Mouse (Mus musculus): ENCODE measurements around the gene Zswim3. TPM values are rescaled to one million over a fixed set of nuclear protein-coding genes. Genes with fewer than 3 reads are reported as not detected.

Gene Zswim3
- polyA plus RNA-seq, 1 experiment from 2014 or later: 16.4 TPM

DNA sequence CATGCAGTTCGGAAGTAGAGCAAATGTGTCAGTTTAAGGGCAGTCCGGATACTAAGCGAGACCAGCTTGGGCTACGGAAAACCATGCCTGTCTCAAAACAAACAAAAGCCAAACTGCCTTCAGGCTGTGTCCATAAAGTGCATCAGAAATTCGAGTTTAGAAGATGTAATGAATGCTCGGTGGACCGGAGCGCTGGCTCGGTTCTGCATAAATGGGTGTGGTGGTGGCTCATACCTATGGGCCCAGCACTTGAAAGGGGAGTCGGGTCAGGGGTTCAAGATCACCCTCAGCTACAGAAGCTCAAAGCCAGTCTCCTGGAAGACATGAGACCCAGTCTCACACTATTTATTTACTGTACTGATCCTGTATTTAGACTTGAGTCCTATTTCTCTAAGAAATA, 17.1 kb upstream of the Zswim3 start:
- H3K36me3 ChIP-seq (replicated peaks; ENCODE audit: control insufficient read depth, insufficient read depth): peaks cover 38% of the 10 kb centered on the region
- H3K9me3 ChIP-seq (ENCODE audit: control insufficient read depth, low read length): no peaks in the 10 kb centered on the region
- H3K4me3 ChIP-seq (replicated peaks; ENCODE audit: low read length): no peak overlapping the region
- WGBS: 86% methylated on average over 10 of the region's 10 CpGs
- peaks cover 7% of the 10 kb centered on the region; the same call in 1 of the 2 replicates for H3K4me1 ChIP-seq (replicated peaks; ENCODE audit: control insufficient read depth, insufficient read depth, low read length)
- no peak for ATAC-seq (ENCODE audit: low FRiP score)
- no peak for DNase-seq (ENCODE audit: low spot score)
- H3K4me2 ChIP-seq (replicated peaks): no peak overlapping the region
- no peak overlapping the region for H3K9ac ChIP-seq
- no peaks in the 10 kb centered on the region for H3K27me3 ChIP-seq (ENCODE audit: control insufficient read depth, insufficient read depth, low read length)
- no peak overlapping the region for H3K27ac ChIP-seq

DNA sequence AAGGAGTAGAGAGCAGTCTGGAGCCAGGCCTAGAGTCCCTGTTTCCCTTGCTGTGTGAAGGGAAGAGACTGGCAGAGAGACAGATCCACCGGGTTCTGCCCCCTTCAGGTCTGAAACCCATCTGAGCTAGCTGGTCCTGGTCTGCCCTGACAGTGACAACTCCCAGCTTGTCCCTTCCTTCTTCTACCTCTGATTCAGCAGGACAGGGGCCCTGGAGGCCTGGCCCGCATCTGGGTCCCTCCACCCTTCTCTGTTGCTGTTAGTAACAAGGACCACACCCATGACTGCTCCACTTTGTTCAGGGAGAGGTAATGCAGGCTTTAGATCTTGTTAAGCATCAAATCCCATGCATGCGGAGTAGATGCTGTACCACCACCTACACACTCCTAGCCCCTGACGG, 16.5 kb upstream of the Zswim3 start:
- Histone ChIP-seq H3K4me2 (replicated peaks) (no peak overlapping the region), H3K27me3 (ENCODE audit: control insufficient read depth, insufficient read depth, low read length) (no peaks in the 10 kb centered on the region), H3K4me3 (replicated peaks; ENCODE audit: low read length) (no peak overlapping the region), H3K9ac (0 out of 2 replicates have a peak overlapping the region, but pooled peaks have one; percentile 16), H3K36me3 (replicated peaks; ENCODE audit: control insufficient read depth, insufficient read depth) (peaks cover 44% of the 10 kb centered on the region), H3K27ac (no peak overlapping the region), H3K9me3 (ENCODE audit: control insufficient read depth, low read length) (no peaks in the 10 kb centered on the region), H3K4me1 (replicated peaks; ENCODE audit: control insufficient read depth, insufficient read depth, low read length) (peaks cover 7% of the 10 kb centered on the region; the same call in 1 of the 2 replicates)
- DNase-seq (ENCODE audit: low spot score) (no peak), ATAC-seq (ENCODE audit: low FRiP score) (no peak)
- WGBS: 78% methylated on average over 4 of the region's 4 CpGs

DNA sequence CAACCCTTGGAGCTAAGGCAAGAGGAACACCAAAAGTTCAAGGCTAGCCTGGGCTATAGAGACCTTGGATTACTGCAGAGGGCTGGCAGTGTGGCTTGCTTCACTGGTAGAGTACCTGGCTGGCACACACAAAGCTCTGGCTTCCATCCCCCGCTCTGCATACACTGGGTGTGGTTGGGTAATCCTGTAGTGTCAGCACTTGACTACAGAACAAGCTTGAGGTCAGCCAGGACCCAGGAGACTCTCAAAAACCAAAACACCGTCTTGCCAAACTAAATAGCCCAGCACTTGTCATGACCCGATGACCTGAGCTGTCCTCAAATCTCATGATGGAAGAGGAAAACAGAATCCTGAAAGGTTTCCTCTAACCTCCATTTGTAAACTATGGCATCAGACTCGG, 14.4 kb upstream of the Zswim3 start:
- 86% methylated on average over 4 of the region's 4 CpGs for WGBS
- Histone ChIP-seq H3K4me1 (replicated peaks; ENCODE audit: control insufficient read depth, insufficient read depth, low read length) (peaks cover 7% of the 10 kb centered on the region; the same call in 1 of the 2 replicates), H3K4me2 (replicated peaks) (no peak overlapping the region), H3K36me3 (replicated peaks; ENCODE audit: control insufficient read depth, insufficient read depth) (peaks cover 55% of the 10 kb centered on the region), H3K4me3 (replicated peaks; ENCODE audit: low read length) (no peak overlapping the region), H3K9ac (no peak overlapping the region), H3K27me3 (ENCODE audit: control insufficient read depth, insufficient read depth, low read length) (no peaks in the 10 kb centered on the region), H3K27ac (no peak overlapping the region), H3K9me3 (ENCODE audit: control insufficient read depth, low read length) (no peaks in the 10 kb centered on the region)
- DNase-seq (ENCODE audit: low spot score) (no peak), ATAC-seq (ENCODE audit: low FRiP score) (no peak)

DNA sequence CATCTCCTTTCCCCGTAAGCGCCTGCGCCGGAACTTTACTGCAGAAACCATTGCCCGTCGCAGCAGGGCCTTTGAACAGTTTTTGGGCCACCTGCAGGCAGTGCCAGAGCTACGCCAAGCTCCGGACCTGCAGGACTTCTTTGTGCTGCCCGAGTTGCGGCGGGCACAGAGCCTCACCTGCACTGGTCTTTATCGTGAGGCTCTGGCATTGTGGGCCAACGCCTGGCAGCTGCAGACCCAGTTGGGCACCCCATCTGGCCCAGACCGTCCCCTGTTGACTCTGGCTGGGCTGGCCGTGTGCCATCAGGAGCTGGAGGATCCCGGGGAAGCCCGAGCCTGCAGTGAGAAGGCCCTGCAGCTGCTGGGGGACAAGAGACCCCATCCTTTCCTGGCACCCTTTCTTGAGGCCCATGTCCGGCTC, 13.0 kb upstream of the Zswim3 start:
- no peak overlapping the region for H3K4me3 ChIP-seq (replicated peaks; ENCODE audit: low read length)
- H3K27me3 ChIP-seq (ENCODE audit: control insufficient read depth, insufficient read depth, low read length): no peaks in the 10 kb centered on the region
- H3K4me1 ChIP-seq (replicated peaks; ENCODE audit: control insufficient read depth, insufficient read depth, low read length): 0 out of 2 replicates have a peak, but pooled peaks cover under 1% of the 10 kb centered on the region
- no peak for ATAC-seq (ENCODE audit: low FRiP score)
- no peak overlapping the region for H3K9ac ChIP-seq
- WGBS: 89% methylated on average over 18 of the region's 18 CpGs
- peaks cover 68% of the 10 kb centered on the region for H3K36me3 ChIP-seq (replicated peaks; ENCODE audit: control insufficient read depth, insufficient read depth)
- no peak for DNase-seq (ENCODE audit: low spot score)
- H3K9me3 ChIP-seq (ENCODE audit: control insufficient read depth, low read length): no peaks in the 10 kb centered on the region
- H3K27ac ChIP-seq: no peak overlapping the region
- no peak overlapping the region for H3K4me2 ChIP-seq (replicated peaks)

DNA sequence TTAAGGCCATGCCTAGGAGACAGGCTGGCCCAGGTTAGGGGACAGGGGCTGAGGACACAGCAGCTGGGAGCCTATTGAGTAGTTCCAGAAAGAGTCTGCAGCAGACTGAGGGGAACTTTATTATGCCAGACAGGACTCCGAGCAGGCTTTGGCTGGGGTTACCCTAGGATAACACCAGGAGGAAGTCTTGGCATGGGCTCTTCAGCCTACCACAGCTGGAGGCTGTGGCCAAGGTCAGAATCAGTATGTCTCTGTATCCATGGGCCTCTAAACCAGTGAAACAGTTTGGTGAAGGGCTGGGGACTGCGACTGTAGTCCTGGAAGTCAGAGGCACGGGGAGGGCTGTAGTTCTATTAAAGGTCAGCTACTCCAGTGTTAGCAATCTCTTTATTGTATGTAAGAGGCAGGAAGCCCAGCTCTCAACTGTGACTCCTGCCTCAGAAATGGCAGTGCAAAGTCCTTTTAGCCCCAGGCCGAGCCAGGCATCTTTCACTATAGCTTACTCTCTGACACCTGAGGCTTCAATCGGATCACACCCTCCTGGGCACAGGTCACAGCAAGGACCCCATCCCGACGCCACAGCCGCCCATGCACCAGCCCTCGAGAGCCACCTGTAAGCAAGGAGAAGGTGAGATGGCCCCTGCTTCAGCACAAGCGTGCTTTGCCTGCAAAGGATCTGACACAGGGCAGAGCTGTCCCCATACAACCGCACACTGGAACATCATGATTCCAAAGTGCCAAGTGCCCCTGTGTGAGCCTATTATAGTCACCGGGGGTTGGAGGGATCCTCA, 12.3 kb upstream of the Zswim3 start:
- 95% methylated on average over 12 of the region's 12 CpGs for whole genome bisulfite sequencing
- DNase-seq (ENCODE audit: low spot score): no peak
- H3K9ac ChIP-seq: no peak overlapping the region
- no peaks in the 10 kb centered on the region for H3K4me1 ChIP-seq (replicated peaks; ENCODE audit: control insufficient read depth, insufficient read depth, low read length)
- peaks cover 74% of the 10 kb centered on the region for H3K36me3 ChIP-seq (replicated peaks; ENCODE audit: control insufficient read depth, insufficient read depth)
- no peak for ATAC-seq (ENCODE audit: low FRiP score)
- H3K27ac ChIP-seq: no peak overlapping the region
- no peaks in the 10 kb centered on the region for H3K9me3 ChIP-seq (ENCODE audit: control insufficient read depth, low read length)
- no peak overlapping the region for H3K4me2 ChIP-seq (replicated peaks)
- H3K27me3 ChIP-seq (ENCODE audit: control insufficient read depth, insufficient read depth, low read length): no peaks in the 10 kb centered on the region
- no peak overlapping the region for H3K4me3 ChIP-seq (replicated peaks; ENCODE audit: low read length)

DNA sequence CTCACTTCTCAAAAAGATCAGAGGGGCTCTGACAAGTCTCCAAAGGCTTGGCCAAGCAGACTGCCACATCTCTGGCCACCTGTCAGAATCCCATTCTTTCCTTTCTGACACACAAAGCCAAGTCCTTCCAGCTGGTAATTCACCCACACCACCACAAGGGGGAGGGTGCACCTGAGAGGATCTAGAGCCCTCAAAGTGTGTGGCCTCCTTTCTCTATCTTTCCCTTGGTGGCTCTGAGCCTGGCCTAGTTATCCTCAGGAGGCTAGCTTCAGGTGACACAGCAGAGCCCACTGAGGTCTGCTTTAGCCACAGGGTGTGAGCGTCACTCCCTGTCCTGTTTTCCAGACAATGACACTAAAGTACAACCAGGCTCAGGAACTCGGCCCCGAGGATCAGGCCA, 11.7 kb upstream of the Zswim3 start:
- Histone ChIP-seq H3K4me2 (replicated peaks) (no peak overlapping the region), H3K27ac (no peak overlapping the region), H3K4me3 (replicated peaks; ENCODE audit: low read length) (no peak overlapping the region), H3K9me3 (ENCODE audit: control insufficient read depth, low read length) (no peaks in the 10 kb centered on the region), H3K27me3 (ENCODE audit: control insufficient read depth, insufficient read depth, low read length) (no peaks in the 10 kb centered on the region), H3K36me3 (replicated peaks; ENCODE audit: control insufficient read depth, insufficient read depth) (peaks cover 80% of the 10 kb centered on the region), H3K4me1 (replicated peaks; ENCODE audit: control insufficient read depth, insufficient read depth, low read length) (no peaks in the 10 kb centered on the region), H3K9ac (no peak overlapping the region)
- WGBS: 82% methylated on average over 3 of the region's 3 CpGs
- ATAC-seq (ENCODE audit: low FRiP score): no peak
- DNase-seq (ENCODE audit: low spot score): peak; percentile 55

DNA sequence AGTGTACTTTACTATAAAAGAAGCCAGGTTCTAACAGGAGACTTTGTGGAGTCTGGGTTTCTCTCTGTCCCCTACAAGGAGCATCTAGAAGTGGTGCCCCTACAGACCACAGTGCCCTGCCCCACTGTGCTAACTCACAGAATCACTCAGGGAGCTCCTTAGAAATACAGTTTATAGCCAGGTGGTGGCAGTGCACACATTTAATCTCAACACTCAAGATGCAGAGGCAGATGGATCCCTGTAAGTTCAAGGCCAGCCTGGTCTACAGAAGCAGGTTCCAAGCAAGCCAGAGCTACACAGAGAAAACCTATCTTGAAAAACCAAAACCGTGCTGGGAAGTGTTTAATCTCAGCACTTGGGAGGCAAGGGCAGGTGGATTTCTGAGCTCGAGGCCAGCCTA, 11.1 kb upstream of the Zswim3 start:
- Histone ChIP-seq H3K27me3 (ENCODE audit: control insufficient read depth, insufficient read depth, low read length) (no peaks in the 10 kb centered on the region), H3K9me3 (ENCODE audit: control insufficient read depth, low read length) (no peaks in the 10 kb centered on the region), H3K36me3 (replicated peaks; ENCODE audit: control insufficient read depth, insufficient read depth) (peaks cover 83% of the 10 kb centered on the region), H3K4me3 (replicated peaks; ENCODE audit: low read length) (no peak overlapping the region), H3K4me2 (replicated peaks) (no peak overlapping the region), H3K4me1 (replicated peaks; ENCODE audit: control insufficient read depth, insufficient read depth, low read length) (no peaks in the 10 kb centered on the region), H3K9ac (no peak overlapping the region), H3K27ac (no peak overlapping the region)
- ATAC-seq (ENCODE audit: low FRiP score): no peak
- WGBS: 93% methylated on average over 2 of the region's 2 CpGs
- no peak for DNase-seq (ENCODE audit: low spot score)

DNA sequence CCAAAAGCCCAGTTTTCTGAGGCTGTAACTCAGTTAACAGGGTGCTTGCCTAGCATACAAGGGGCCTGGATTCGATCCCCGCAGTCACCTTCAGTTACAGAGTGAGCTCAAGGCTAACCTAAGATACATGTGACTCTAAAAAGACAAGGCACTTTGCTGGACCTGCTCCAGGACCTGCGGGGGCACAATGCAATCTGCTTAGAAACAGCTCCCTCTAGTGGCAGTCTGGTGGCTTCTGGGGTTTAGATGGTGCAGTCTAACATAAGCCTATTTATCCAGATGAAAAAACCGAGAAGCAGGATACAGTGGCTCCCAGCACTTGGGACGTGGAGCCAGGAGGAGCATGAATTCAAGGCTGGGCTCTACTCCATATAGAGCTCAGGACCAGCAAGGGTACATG, 10.6 kb upstream of the Zswim3 start:
- DNase-seq (ENCODE audit: low spot score) (peak; percentile 89), ATAC-seq (ENCODE audit: low FRiP score) (0 out of 2 replicates have a peak, but pooled peaks have one; percentile 28)
- no peak overlapping the region for H3K4me2 ChIP-seq (replicated peaks)
- peaks cover 83% of the 10 kb centered on the region for H3K36me3 ChIP-seq (replicated peaks; ENCODE audit: control insufficient read depth, insufficient read depth)
- no peak overlapping the region for H3K27ac ChIP-seq
- no peaks in the 10 kb centered on the region for H3K4me1 ChIP-seq (replicated peaks; ENCODE audit: control insufficient read depth, insufficient read depth, low read length)
- H3K4me3 ChIP-seq (replicated peaks; ENCODE audit: low read length): no peak overlapping the region
- 37% methylated on average over 5 of the region's 5 CpGs for WGBS
- no peaks in the 10 kb centered on the region for H3K9me3 ChIP-seq (ENCODE audit: control insufficient read depth, low read length)
- H3K27me3 ChIP-seq (ENCODE audit: control insufficient read depth, insufficient read depth, low read length): no peaks in the 10 kb centered on the region
- H3K9ac ChIP-seq: no peak overlapping the region

DNA sequence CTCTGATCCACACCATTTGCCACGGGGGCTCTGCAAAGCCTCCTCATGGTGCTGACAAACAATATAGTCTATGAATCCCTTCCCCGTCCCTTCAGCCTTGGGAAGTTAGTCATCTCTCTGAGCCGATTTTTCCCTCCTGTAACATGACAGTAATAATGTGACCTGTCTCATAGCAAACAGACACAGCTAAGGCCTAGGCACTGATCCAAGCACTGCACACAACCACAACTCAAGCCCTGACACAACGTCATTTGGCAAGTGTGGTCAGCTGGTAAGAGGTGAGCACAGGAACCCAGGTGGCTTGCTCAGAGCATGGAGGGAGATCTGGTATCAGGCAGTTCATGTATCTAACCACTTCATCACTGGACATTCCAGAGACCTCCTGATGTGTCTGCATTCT, 9.0 kb upstream of the Zswim3 start:
- no peak overlapping the region for H3K4me3 ChIP-seq (replicated peaks; ENCODE audit: low read length)
- no peaks in the 10 kb centered on the region for H3K9me3 ChIP-seq (ENCODE audit: control insufficient read depth, low read length)
- DNase-seq (ENCODE audit: low spot score) (no peak), ATAC-seq (ENCODE audit: low FRiP score) (no peak)
- H3K4me2 ChIP-seq (replicated peaks): no peak overlapping the region
- no peaks in the 10 kb centered on the region for H3K4me1 ChIP-seq (replicated peaks; ENCODE audit: control insufficient read depth, insufficient read depth, low read length)
- H3K27ac ChIP-seq: no peak overlapping the region
- no peak overlapping the region for H3K9ac ChIP-seq
- H3K27me3 ChIP-seq (ENCODE audit: control insufficient read depth, insufficient read depth, low read length): no peaks in the 10 kb centered on the region
- peaks cover 84% of the 10 kb centered on the region for H3K36me3 ChIP-seq (replicated peaks; ENCODE audit: control insufficient read depth, insufficient read depth)
- WGBS: 84% methylated on average over 4 of the region's 4 CpGs
